Mouse (Mus musculus) right cerebral cortex, postnatal 10 days (tissue): Measurements from ENCODE around the gene Dvl2.

Experiments
- DNase-seq, 2 experiments: peaks; one replicate each; pipeline ENCODE4 v3.0.0; 2021; ENCODE audit warnings: low spot score in 2 of 2

Gene Dvl2

DNA sequence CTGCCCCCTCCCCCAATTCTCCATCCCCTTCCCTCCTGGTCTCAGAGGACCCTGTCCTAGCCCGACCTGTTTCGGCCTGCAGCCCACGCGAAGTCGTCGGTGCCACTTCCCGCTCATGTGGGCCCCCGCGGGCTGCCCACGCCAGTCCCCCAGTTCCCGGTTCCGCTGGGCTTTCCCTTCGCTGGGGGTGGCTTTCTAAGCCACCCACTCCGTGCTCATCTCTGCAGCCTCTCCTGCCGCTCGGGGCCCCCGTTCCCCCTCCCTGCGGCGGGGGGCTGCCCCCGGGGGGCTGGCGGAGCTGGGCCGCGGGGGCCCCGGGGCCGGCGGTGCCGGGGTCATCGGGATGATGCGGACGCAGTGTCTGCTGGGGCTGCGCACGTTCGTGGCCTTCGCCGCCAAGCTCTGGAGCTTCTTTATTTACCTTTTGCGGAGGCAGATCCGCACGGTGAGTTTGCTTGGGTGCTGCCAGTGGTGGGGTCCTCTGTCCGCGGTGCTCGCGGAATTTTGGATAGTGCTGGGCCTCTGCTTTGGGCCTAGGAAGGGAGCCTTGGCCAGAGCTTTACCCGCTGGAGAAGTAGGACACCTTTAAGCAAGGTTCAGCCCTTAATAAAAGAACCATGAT, 19.1 kb upstream of the Dvl2 start, which contains the start of gene Ctdnep1:
Gene Ctdnep1 (plus strand): TSS at position 16 of the 622 bp plus-strand sequence.
- DNase-seq = peak in 1 of 2 experiments; percentile 51

DNA sequence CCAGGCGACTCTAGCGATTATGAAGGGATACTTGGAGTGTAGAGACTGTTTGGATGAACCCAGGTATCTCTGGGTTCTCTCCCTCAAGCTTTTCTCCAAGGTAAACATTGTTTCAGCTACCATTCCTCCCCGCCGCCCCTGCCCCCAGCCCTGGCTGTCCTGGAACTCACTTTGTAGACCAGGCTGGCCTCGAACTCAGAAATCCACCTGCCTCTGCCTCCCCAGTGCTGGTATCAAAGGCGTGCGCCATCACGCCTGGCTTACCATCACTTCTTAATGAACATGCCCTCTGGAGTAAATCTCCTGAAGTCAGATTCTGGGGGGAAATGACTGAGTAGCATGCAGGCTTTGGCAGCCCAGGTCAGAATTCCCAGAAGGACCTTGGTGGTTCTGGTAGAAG, 18.2 kb upstream of the Dvl2 start, which contains the start of gene Elp5:
Gene Elp5 (minus strand): TSS at position 293 of the 400 bp plus-strand sequence.
- no peak for DNase-seq

DNA sequence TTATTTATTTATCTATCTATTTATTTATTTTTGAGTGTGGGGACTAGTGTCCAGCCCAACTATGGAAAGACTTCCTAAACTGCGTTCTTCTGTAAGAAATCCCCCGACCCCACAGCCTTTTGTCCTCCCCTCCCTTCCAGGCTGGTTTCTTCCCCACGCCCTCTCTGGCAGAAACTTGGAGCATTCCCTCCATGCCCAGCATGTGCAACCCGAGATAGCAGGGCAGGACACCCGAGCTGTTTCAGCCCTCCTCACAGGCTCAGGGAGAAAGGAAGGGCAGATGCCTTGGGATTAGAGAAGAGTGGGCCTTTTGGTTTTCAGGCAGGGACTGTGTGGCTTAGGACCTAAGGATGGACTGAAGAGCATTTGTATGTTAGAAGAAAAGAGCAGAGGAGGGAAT, 17.5 kb upstream of the Dvl2 start:
- DNase-seq = no peak

DNA sequence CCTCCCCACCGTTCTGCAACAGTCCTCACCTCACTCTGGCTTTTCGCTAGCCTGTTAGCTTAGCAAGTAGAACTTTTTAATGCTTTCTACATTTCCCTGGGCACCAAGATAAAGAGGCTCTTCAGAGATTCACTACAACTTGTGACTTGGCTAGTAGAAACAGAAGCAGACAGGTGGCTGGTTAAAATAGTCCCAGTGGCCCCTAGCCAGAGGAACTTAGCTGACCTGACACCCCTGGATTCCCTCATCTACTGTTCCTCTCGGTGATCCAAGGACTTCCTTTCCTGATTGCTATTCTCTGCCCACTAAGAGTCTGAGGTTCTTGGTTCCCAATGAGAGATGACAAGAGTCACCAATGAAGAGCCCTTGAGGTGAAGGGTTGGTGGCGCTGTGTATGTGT, 17.0 kb upstream of the Dvl2 start:
- DNase-seq = peak in 1 of 2 experiments; percentile 21

DNA sequence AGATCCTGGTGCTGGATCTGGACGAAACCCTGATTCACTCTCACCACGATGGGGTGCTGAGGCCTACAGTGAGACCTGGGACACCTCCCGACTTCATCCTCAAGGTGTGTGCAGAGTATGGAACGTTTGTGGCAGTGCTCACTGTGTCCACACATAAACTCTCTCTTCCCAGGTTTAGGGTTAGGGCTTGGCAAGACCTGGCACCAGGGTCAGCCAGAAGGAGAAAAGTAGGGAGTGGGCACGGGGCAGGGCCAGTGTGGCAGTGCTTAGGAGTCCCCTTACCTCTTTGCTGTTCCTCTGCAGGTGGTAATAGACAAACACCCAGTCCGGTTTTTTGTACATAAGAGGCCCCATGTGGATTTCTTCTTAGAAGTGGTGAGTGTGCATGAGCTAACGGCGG, 16.0 kb upstream of the Dvl2 start:
- peak in 1 of 2 experiments; percentile 25 for DNase-seq

DNA sequence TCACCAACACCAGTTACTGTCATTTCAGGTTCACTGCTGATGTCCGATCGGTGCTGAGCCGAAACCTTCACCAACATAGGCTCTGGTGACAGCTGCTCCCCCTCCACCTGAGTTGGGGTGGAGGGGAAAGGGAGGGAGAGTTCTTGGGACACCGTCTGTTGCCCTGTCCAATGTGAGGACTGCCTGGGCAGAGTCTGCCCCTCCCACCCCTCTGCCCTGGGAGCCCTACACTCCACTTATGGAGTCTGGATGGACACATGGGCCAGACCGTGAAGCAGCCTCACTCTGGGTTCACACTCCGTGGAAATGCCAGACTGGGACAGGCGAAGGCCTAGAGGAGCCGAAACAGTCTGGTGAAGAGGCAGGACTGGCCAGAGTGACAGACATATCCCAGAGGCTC, 10.4 kb upstream of the Dvl2 start:
- DNase-seq = no peak

DNA sequence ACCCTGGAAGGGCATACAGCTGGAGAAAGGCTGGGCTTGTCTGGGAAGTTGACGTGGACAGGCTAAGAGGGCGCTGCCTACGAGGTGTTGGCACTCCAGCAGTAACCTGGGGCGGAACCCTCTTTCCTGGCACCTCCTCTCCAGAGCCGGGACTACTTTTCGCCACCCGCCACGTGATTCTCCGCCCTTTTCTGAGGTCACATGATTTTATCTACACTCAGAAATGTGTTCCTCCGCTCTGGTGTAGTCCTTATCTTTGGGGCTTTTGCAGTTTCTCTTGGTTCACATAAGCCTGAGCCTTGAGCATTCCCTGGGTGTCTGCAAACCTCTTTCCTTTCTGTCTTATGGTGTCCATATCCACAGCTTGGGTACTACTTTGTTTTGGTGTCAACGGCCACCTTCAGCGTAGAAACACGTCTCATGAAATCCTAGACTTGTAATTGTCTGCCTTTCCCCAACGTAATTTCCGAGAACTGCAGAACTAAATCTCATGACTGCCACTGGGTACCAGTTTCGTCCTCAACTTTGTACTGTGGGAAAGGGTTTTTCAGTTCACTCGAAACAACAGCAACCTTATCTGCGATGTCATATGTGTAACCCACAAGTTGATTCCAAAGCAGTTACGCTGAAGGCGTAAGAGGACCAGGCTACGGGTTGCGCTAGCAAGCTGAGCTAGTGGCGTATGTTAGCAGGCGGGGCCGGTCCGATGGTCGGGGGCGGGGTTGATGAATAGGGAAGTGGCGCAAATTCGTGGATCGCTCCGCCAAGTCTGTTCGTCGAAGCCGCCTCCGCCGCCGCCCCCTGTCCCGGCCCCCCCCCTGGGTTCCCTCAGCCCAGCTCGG, 9.3 kb upstream of the Dvl2 start, which contains the start of gene Gabarap:
Gene Gabarap (plus strand): TSS at position 294 of the 842 bp plus-strand sequence.
- peak; percentile 98 for DNase-seq

DNA sequence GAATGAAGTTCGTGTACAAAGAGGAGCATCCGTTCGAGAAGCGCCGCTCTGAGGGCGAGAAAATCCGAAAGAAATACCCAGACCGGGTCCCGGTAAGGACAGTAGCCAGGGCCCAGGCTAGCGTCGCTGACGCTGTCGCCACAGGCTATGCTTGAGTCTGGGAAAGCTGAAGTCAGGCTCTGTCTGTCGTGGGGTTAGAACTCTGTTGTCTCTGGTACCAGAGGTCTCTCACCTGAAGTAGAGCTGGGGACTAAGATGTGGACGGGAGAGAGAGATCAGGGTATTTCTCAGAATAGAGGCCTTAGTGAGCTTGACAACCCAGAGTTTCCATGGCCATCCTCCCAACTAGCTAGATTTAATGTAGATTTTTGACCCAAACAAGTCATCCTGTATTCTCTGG, 8.7 kb upstream of the Dvl2 start:
- no peak for DNase-seq

DNA sequence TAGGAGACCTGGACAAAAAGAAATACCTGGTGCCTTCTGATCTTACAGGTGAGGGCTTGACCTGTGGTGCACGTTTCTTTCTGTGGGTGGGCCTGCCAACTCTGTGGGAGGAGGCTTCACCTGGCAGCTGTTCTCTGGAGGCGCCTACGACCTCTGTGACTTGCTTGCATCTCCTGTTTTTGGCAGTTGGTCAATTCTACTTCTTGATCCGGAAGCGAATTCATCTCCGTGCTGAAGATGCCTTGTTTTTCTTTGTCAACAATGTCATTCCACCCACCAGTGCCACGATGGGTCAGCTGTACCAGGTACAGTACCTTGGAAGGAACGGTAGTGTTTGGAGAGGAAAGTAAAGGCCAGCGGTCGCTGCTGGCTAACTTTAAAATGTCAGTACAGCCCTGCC, 8.0 kb upstream of the Dvl2 start:
- peak in 1 of 2 experiments; percentile 59 for DNase-seq

DNA sequence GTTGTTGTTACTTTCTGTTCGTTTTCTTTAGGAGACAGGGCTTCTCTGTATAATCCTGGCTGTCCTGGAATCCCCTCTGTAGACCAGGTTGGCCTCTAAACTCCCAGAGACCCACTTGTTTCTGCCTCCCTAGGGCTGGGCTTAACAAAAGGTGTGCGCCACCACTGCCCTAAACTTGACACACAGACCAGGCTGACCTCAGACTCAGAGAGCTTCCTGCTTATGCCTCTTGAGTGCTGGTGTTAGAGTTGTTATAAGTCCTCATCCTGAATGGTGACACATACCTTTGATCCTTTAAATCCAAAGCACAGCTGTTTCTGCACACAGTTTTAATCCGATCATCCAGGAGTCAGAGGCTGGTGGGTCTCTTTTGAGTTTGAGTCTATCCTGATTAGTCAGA, 7.5 kb upstream of the Dvl2 start:
- DNase-seq = no peak

DNA sequence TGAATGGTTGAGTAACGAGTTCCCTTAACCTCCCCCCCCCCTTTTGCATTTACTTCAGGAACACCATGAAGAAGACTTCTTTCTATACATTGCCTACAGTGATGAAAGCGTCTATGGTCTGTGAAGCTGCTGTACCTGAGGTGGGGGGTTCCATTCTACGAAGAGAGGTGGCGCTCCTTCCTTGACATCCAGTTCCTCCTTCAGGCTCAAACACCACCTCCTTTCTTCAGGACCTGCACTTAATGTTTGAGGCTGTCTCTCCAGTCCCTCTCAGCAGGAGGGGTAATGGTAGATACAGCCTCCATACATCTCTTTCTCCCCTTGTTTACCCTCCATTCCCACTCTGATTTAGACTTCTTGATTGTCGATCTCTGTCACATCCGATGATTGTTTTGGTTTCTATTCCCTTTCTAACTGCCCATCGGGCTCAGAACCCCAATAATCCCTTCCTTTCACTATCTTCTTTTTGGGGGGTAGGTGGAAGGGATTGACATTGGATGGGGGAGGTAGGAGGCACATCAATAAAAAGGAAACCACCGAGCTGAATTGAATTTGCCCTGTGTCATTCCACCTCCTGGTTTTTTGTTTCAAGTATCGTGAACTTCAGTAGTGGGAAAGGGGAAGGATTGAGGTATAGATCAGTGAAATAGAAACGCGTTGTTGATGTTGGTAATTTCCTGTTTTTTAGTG, 5.8 kb upstream of the Dvl2 start:
- no peak for DNase-seq

DNA sequence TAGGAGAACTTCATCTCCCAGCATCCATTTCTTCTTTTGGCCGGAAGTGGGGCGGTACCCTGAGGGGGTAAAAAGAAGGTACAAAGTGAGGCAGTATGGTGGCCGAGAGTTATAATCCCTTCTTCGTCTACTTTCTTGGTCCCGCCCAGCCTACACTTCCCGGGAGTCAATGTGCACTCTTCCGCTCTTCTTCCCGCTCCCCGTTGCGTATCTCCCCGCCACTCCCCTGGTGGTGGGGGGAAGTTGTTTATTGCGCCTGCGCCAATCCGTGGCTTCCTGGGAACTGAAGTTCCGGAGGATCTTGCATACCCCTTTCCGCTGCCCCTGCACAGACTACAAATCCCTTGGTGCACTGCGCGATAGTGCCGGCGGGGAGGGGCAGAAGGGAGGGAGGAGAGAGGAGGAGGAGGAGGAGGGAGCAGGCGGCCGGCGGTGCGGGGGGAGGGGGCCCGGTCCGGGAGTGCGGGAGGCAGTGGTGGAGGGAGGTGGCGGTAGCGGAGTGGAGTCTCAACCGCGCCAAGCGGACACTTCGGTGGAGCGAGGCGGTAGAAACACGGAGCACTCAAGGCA, 4.9 kb upstream of the Dvl2 start, which contains the start of gene Phf23:
Gene Phf23 (plus strand): TSS at position 387 of the 570 bp plus-strand sequence.
- DNase-seq = peak; percentile 98 to 99

DNA sequence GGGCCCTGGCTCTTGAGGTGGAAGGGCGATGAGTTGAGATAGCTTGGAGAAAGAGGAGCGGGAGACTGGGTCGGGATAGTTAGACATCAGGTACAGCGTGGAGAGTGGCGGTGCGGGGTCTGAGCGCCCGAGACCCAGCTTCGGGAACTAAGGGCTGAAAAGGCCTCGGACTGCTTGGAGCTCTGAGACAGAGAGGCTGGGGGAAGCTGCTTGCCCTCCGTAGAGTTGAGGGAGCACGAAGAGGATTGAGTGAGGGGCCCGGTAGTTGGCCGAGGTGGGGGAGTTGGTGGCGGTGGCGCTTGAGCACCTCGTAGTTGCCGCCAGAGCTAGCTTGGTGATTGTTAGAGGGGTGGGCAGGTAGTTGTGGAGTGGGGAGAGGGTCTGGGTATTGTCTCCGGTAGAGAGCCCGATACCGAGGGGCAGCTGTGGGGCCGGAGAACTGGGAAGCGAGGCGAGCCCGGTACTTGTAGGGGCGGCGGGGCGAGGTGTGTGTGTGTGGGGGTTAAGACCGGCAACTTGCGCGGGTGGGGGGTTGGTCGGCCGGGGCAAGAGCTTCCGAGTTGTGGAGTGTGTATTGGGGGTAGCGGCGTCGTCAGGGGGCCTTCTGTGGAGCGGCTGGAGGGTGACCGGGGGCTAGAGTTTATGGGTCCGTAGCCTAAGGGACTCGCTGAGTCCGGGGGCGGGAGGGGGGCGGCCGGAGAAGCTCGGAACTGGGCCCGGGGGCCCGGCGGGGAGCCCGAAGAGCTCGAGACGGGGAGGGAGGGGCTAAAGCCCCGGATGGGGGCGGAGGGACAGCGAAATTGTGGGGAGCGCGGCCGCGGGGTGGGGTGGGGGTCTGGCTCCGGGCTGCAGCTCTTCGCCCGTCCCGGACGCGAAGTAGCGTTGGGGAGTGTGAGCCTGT, 4.0 kb upstream of the Dvl2 start:
- peak; percentile 62 to 68 for DNase-seq

DNA sequence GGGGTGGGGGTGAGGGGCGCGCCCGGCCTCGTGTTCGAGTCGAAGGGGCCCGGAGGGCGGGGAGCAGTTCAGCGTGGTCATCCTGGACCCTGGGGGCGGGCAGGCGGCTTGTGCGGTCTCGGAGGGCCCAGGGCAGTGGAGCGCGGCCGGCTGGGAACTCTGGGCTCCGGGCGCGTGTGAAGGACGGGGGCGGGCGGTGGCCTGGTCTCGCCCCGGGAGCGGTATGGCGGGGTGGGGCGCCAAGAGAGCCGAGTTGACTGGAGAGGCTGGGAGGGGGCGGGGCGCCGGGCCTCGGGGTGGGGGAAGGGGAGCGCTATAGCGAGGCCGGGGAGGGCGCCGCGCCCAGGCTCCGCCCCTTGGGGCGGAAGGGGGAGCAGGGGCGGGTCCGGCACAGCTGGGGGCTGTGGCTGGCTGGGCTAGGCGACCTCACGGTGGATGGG, 3.3 kb upstream of the Dvl2 start:
- peak; percentile 84 to 86 for DNase-seq

DNA sequence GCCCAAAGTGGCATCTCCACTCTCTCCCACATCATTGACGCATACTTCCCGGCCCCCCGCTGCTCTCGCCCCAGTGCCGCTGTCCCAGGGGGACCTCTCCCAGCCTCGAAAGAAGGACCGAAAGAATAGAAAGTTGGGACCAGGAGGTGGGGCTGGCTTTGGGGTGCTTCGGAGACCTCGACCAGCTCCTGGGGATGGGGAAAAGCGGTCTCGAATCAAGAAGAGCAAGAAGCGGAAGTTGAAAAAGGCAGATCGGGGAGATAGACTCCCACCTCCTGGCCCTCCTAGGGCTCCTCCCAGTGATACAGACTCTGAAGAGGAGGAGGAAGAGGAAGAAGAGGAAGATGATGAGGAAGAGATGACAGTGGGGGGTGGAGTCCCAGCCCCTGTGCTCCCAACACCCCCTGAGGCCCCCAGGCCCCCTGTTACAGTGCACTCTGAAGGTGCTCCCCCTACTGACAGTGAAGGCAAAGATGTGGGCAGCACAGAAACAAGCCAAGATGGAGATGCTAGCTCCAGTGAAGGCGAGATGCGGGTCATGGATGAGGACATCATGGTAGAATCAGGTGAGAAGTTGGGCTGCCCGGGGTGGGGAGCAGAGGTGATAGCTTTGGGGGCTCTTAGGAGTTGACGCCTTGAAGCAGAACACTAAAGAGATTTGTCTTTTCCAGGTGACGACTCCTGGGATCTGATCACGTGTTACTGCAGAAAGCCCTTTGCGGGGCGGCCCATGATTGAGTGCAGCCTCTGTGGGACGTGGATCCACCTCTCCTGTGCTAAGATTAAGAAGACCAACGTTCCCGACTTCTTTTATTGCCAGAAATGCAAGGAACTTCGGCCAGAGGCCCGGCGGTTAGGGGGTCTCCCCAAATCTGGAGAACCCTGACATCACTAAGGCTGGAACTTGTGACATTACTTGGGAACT, 1.6 kb upstream of the Dvl2 start:
- DNase-seq = peak in 1 of 2 experiments; percentile 45

DNA sequence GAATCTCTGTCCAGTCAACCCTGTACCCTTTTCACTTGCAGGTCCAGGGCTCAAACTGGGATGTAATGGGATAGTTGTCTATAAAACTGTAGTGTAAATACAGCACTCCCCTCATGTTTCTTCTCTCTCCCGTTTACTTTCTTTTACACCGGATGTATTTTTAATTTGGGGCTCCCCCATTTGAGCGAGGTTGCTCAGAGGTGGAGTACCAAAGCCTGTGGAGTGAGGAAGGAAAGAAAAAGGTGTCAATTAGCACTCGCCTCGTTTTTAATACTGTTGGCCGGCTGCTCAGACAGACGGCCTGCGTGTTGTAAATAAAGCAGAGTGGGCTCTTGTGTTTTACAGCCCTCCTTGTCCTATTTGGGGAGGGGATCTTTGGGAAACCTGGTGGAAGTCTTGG, 729 bp upstream of the Dvl2 start:
- no peak for DNase-seq

DNA sequence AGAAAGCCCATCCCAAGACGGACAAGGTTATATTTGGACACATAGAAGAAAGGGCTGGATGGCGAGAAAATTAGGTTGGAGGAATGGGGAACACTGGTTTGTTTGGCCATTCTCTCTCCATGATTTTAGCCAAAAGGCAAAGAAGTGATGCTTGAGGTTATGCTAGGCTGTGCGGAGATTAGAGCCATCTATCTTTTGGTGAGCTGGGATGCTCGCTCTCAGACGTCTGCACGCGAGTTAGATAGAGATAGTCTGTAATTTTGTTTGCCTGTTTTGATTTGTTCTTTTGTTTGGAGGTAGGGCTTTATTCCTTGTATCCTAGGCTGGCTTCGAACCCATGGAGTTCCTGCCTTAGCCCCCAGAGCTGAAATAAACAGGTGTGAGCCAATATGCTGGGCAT, 764 bp downstream of the Dvl2 start:
- no peak for DNase-seq

DNA sequence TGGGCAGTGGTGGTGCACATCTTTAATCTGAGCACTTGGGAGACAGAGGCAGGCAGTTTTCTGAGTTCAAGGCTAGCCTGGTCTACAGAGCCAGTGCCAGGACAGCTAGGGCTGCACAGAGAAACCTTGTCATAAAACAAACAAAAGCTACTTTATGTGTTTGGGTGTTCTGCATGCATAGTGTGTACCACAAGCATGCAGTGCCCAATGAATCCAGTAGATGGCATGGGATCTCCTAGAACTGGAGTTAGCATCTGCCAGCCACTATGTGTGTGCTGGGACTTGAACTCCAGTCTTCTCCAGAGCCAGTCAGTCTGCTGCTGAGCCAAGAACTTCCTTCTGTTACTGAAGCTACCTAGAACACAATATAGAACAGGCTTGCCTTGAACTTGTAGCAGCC, 1.5 kb downstream of the Dvl2 start:
- DNase-seq = no peak

DNA sequence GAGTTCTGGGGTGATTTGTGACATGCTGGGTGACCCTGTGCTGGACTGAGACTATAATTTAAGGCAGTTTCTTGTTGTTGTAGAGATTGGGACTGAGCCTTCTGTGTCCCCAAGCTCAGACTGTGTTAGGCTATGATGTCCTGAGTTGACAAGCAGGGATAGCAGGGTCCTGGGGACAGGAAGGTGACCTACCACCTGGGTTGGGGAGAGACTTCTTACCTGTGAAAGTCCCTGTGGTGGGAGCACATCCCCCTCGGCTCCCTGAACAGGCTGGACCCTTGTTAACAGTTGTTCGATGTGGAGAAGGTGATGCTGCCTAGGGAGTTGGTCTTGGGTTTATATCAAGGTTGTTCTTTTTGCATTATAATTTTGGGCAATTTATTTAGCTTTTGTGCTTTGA, 2.1 kb downstream of the Dvl2 start:
- DNase-seq = no peak

DNA sequence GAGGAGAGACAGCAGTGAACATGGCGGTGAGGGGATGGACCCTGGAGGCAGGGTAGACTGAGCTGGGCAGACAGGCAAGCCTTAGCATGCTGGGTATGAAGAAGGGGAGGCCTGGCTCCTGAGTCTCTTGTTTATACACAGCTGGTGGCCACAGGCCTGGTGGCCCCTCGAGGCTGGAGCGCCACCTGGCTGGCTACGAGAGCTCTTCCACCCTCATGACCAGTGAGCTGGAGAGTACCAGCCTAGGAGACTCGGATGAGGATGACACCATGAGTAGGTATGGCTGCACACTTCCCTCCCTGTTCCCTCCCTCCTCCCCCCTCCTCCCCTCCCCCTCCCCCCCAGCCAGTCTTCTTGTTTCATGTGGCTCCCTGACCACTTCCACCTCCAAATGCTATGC, 5.1 kb downstream of the Dvl2 start:
- no peak for DNase-seq
